Mouse (Mus musculus): ENCODE measurements at regions not wholly inside any gene's neighbourhood (a gene's known extent, or its start where the extent isn't known, plus 50 kb on each side); places are given as distances from the start of the nearest gene placed in this dataset.

- TF ChIP-seq CTCF (conservative IDR thresholded peaks at IDR 0.05; ENCODE audit: low read length): no peak
- no peak for TF ChIP-seq POU5F1 (IDR thresholded peaks at IDR 0.05; ENCODE audit: borderline replicate concordance, low read length)
- no peak for TF ChIP-seq NANOG (IDR thresholded peaks at IDR 0.05; ENCODE audit: borderline replicate concordance, low read length)
These were observed 207.7 kb downstream of the Sec23a start for GRCm38 (mm10) chr12:58804068-58804467.

Data from E14TG2a.4 (cell line).